17 mouse cellular contexts compared by ENCODE assay signal in genomic region chr16:8420381-8420780, GRCm38 (mm10). TPM values are rescaled to one million over a fixed set of nuclear protein-coding genes. Genes with fewer than 3 reads are reported as not detected.
DNase-seq lines count a peak whose midpoint lies in the region.
"Had no signal": no experiment of that assay in that cellular context is flagged by ENCODE, and none has a peak within 500 bp of the region (broad histone marks: within the 10 kb centered on the region; RNA-seq: fewer than 3 reads in every experiment).

No protein-coding gene starts in this region.

- intact Hi-C loops in gastrocnemius, postnatal 14 days (cut with DNase I; ENCODE audit: low total_unique reads) = no loop called here

- DNase-seq in heart, adult 11 months = peak; percentile 71
- no peak for DNase-seq in heart, adult 18-20 months
- peak; percentile 30 for DNase-seq in testis, postnatal 10 days (ENCODE audit: low spot score)
- no peak for DNase-seq in testis, postnatal 14 days (ENCODE audit: low spot score)
- DNase-seq in cerebellum, postnatal 10 days = peak; percentile 77 to 86
- no peak for DNase-seq in retina, embryonic 14.5 days (ENCODE audit: low spot score)
- DNase-seq in gastrocnemius, postnatal 14 days = no peak
- DNase-seq: adrenal gland, postnatal 36 days; forebrain, postnatal 0 days; gastrocnemius, postnatal 36 days; kidney, postnatal 36 days; layer of hippocampus, postnatal 36 days; liver; thymus, postnatal 14 days had no signal

RNA-seq across cellular contexts. Expression of gene Tmem114, which starts 4.6 kb away (rescaled TPM):
- total RNA-seq in heart, adult 18-20 months (2021) = not detected
- total RNA-seq in gastrocnemius, postnatal 14 days (2021) = not detected
- total RNA-seq: adrenal gland, adult 18-20 months; adrenal gland, postnatal 36 days; forebrain, postnatal 0 days; gastrocnemius, postnatal 36 days; monocyte, adult 5-6 weeks; neutrophil, adult 5-6 weeks had no signal

RNA-seq across cellular contexts. Expression of gene Mettl22, which starts 50.2 kb away (rescaled TPM):
- total RNA-seq in heart, adult 18-20 months (2021) = 10 to 100 TPM; 33.3 to 36.9 TPM
- 10 to 100 TPM; 61.1 to 67.3 TPM for total RNA-seq in gastrocnemius, postnatal 14 days (2021)

Comparison
In these comparisons a context has a peak if more than half of its experiments do, and no peak if none do; other contexts are left out.
1. DNase-seq: peak in heart, adult 11 months (single experiment), testis, postnatal 10 days (single experiment) and cerebellum, postnatal 10 days (2 of 2); none in heart, adult 18-20 months (0 of 2), testis, postnatal 14 days (single experiment), retina, embryonic 14.5 days (single experiment) and gastrocnemius, postnatal 14 days (single experiment).